Mouse (Mus musculus): Measurements from ENCODE around the gene Sync. TPM values are rescaled to one million over a fixed set of nuclear protein-coding genes. Genes with fewer than 3 reads are reported as not detected.

Sync gene
- polyA plus RNA-seq, 1 experiment from 2014 or later: 5.0 TPM

- Histone ChIP-seq H3K4me1 (0 out of 2 replicates have a peak, but pooled peaks cover 2% of the 10 kb centered on the region), H3K27me3 (no peaks in the 10 kb centered on the region), H3K36me3 (peaks cover 80% of the 10 kb centered on the region), H3K4me3 (no peak overlapping the region), H3K9me3 (no peaks in the 10 kb centered on the region), H3K27ac (no peak overlapping the region), H3K9ac (no peak overlapping the region), H3K4me2 (no peak overlapping the region)
- 85% methylated on average over 1 of the region's 1 CpGs for WGBS
- no peak for ATAC-seq (ENCODE audit: insufficient number of reproducible peaks, low FRiP score, low TSS enrichment, low read depth)
Measured at GRCm38 (mm10) chr4:129323491-129323890, 36.1 kb downstream of the Sync start.

DNA sequence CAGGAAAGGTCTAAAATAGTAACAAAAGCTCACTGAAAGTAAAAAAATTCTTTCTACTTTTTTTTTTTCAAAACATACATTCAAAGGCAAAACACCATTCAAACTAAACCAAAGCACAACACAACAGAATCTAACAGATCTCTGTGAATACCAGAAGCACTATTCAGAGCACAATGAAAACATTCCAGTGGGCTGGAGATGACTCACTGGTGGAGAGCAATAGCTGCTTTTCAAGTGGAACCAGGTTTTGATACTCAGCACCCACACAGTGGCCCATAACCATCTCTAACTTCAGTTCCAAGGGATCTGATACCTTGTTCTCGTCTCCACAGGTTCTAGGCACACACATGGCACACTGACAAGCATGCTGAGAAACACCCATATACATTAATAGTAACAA is 37.3 kb downstream of the Sync start:
- Histone ChIP-seq H3K9me3 (no peaks in the 10 kb centered on the region), H3K4me1 (0 out of 2 replicates have a peak, but pooled peaks cover 2% of the 10 kb centered on the region), H3K4me3 (no peak overlapping the region), H3K27me3 (no peaks in the 10 kb centered on the region), H3K9ac (no peak overlapping the region), H3K4me2 (no peak overlapping the region), H3K36me3 (peaks cover 82% of the 10 kb centered on the region), H3K27ac (no peak overlapping the region)
- no peak for ATAC-seq (ENCODE audit: insufficient number of reproducible peaks, low FRiP score, low TSS enrichment, low read depth)
- WGBS: 69% methylated on average over 1 of the region's 1 CpGs

GRCm38 (mm10) chr4:129326191-129326590 is 38.8 kb downstream of the Sync start:
- Histone ChIP-seq H3K9ac (no peak overlapping the region), H3K4me1 (peaks cover 8% of the 10 kb centered on the region; the same call in 1 of the 2 replicates), H3K4me3 (no peak overlapping the region), H3K27ac (no peak overlapping the region), H3K27me3 (no peaks in the 10 kb centered on the region), H3K36me3 (peaks cover 73% of the 10 kb centered on the region), H3K4me2 (no peak overlapping the region), H3K9me3 (no peaks in the 10 kb centered on the region)
- no peak for ATAC-seq (ENCODE audit: insufficient number of reproducible peaks, low FRiP score, low TSS enrichment, low read depth)
- WGBS: 63% methylated on average over 1 of the region's 1 CpGs

GRCm38 (mm10) chr4:129332846-129333245 is 45.4 kb downstream of the Sync start:
- H3K9ac ChIP-seq: no peak overlapping the region
- H3K27ac ChIP-seq: no peak overlapping the region
- peak overlapping the region; percentile 97 for H3K4me3 ChIP-seq
- peak overlapping the region; percentile 47 for H3K4me2 ChIP-seq
- H3K27me3 ChIP-seq: no peaks in the 10 kb centered on the region
- WGBS: 27% methylated on average over 1 of the region's 1 CpGs
- H3K36me3 ChIP-seq: peaks cover 28% of the 10 kb centered on the region
- no peak for ATAC-seq (ENCODE audit: insufficient number of reproducible peaks, low FRiP score, low TSS enrichment, low read depth)
- no peaks in the 10 kb centered on the region for H3K9me3 ChIP-seq
- peaks cover 36% of the 10 kb centered on the region for H3K4me1 ChIP-seq

DNA sequence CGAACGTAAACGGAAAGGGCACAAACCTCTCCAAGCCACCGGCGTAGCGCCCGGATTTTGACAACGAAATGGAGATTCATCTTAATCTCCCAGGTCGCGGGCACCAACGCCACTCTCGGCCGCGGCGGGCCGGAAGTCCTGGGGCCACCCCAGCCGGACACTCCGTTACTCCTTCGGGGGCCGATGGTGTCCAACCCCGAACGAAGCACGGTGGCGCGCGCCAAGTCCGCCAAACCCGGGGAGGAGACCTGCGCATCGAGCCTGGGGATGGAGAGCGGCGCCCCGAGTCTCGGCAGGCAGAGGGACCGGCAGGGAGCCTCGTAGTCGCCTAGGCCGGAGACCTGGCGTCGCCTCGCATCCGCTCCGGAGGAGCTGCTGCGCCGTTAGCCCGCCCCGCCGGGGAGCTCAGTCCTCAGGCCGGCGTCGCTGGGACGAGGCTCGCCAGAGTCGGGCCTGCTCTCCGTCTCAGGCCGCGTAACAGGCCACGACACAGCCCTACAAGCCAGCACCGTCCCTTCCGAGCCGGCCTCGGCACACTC is 47.3 kb downstream of the Sync start:
- peak overlapping the region; percentile 96 for H3K9ac ChIP-seq
- no peaks in the 10 kb centered on the region for H3K9me3 ChIP-seq
- peak overlapping the region; percentile 47 for H3K4me2 ChIP-seq
- H3K4me3 ChIP-seq: peak overlapping the region; percentile 97
- peaks cover 36% of the 10 kb centered on the region for H3K4me1 ChIP-seq
- H3K27ac ChIP-seq: peak overlapping the region; percentile 95
- under 1% methylated on average over 61 of the region's 62 CpGs for WGBS
- H3K27me3 ChIP-seq: no peaks in the 10 kb centered on the region
- ATAC-seq (ENCODE audit: insufficient number of reproducible peaks, low FRiP score, low TSS enrichment, low read depth): peak; percentile 1; the same call in 1 of the 2 replicates
- H3K36me3 ChIP-seq: peaks cover 11% of the 10 kb centered on the region; the same call in 1 of the 2 replicates

DNA sequence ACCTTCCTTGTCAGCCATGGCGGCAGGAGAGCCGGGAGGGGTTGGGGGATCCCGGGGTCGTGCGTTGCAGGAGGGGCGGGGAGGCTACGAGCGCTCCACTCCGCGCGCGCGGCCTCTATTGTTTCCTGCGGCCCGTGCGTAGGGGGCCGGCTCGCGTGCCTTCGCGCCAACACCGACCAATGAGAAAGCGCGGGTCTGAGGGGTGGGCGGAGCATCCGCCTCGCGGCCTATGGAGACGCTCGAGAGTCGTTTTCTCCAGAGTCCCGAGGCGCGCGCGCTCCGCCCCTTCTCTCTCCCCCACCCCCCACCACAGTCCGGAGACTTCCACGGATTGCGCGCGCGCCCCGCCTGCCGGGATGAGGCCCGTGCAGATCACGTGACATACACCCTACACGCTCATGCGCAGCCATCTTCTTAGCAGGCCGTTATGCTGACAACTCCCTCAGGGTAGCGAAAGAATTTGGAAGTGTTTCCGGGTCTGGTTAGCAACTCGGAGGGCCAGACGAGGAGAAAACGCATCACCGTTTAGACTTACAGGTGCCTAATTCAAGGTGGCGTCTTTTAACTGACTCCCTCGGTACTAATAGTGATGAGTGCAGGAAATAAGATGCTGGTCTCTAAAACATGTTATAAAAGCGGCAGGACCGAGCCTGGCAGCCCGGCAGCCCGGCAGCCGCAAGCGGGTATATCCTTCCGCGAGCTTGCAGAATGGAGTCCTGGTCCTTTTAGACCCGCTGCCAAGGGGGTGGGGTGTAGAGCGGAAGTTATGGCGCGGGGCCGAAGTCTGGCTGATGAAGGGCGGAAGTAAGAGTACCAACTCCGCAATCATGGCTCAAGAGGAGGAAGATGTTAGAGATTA is 48.0 kb downstream of the Sync start, which contains the start of the genes Rbbp4 and Zbtb8os:
Gene Rbbp4, minus strand, starts transcription at position 155 of the 859 bp plus-strand sequence.
Gene Zbtb8os, plus strand, starts transcription at position 480 of the 859 bp plus-strand sequence.
- Histone ChIP-seq H3K27ac (peak within 1 kb of the TSS; percentile 100), H3K4me3 (peak within 1 kb of the TSS; percentile 97), H3K9me3 (no peaks in the 10 kb centered on the region), H3K9ac (peak within 1 kb of the TSS; percentile 96), H3K27me3 (no peaks in the 10 kb centered on the region), H3K4me1 (peaks cover 36% of the 10 kb centered on the region), H3K36me3 (peaks cover 11% of the 10 kb centered on the region), H3K4me2 (peak within 1 kb of the TSS; percentile 70)
- under 1% methylated on average over 73 of the region's 73 CpGs for WGBS
- peak; percentile 99 for ATAC-seq (ENCODE audit: insufficient number of reproducible peaks, low FRiP score, low TSS enrichment, low read depth)

DNA sequence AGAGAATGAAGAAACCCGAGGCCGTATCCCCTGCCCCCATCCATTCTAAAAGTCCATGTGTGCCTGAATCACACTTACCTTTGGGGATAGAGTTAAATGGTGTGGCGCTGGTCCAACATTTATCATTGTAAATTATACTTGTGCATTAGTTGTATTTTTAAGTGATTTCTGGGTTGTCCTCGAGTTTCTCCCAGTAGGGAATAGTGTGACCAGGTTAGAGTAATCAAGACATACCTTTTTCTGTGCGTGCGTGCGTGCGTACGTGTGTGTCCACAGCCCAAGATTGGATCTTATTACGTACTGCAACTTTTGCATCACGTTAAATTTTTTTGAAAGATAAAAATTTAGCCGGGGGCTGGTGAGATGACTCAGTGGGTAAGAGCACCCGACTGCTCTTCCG is 48.9 kb downstream of the Sync start:
- peak overlapping the region; percentile 97 for H3K4me3 ChIP-seq
- H3K9ac ChIP-seq: peak overlapping the region; percentile 42
- peak overlapping the region; percentile 100 for H3K27ac ChIP-seq
- H3K4me2 ChIP-seq: peak overlapping the region; percentile 70
- peaks cover 28% of the 10 kb centered on the region for H3K4me1 ChIP-seq
- peaks cover 5% of the 10 kb centered on the region for H3K36me3 ChIP-seq
- H3K9me3 ChIP-seq: no peaks in the 10 kb centered on the region
- H3K27me3 ChIP-seq: no peaks in the 10 kb centered on the region
- WGBS: 44% methylated on average over 14 of the region's 14 CpGs
- no peak for ATAC-seq (ENCODE audit: insufficient number of reproducible peaks, low FRiP score, low TSS enrichment, low read depth)

DNA sequence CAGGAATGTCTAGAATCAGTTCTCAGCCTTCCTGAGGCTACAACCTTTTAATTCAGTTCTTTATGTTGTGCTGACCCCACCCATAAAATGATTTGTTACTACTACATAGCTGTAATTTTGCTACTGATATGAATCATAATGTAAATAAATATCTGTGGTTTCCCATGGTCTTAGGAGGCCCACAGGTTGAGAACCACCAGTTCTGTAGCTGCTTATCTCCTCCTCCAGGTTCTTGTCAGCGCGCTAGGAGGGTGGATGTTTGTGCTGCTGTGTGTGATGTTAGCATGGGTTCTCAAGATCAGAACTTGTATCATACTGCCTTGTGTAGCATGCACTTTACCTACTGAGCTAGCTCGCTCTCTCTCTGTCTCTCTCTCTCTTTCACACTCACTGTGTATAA is 52.3 kb downstream of the Sync start:
- ATAC-seq (ENCODE audit: insufficient number of reproducible peaks, low FRiP score, low TSS enrichment, low read depth): no peak
- 91% methylated on average over 3 of the region's 3 CpGs for WGBS
- Histone ChIP-seq H3K27me3 (no peaks in the 10 kb centered on the region), H3K36me3 (peaks cover 23% of the 10 kb centered on the region), H3K9me3 (no peaks in the 10 kb centered on the region), H3K4me2 (no peak overlapping the region), H3K4me3 (no peak overlapping the region), H3K4me1 (0 out of 2 replicates have a peak, but pooled peaks cover 4% of the 10 kb centered on the region), H3K27ac (no peak overlapping the region), H3K9ac (no peak overlapping the region)

DNA sequence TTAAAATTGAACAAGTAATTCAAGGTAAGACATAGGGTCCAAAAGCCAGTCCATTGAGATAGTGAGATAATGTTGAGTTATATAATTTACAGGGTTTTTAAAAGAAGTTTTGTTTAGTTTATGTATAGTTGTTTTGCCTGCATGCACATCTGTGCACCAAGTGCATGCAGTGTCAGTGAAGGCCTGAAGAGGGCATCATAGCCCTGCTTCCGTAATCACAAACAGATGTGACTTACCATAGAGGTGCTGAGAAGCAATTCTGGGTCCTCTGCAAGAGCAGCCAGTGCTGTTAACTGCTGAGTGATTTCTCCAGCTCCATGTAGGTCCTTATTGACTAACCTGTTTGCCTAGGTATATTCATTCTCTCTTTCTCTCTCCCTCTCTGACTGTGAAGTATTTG is 54.5 kb downstream of the Sync start:
- Histone ChIP-seq H3K27ac (no peak overlapping the region), H3K4me1 (no peaks in the 10 kb centered on the region), H3K9me3 (no peaks in the 10 kb centered on the region), H3K4me3 (no peak overlapping the region), H3K9ac (no peak overlapping the region), H3K4me2 (no peak overlapping the region), H3K27me3 (no peaks in the 10 kb centered on the region), H3K36me3 (peaks cover 37% of the 10 kb centered on the region)
- ATAC-seq (ENCODE audit: insufficient number of reproducible peaks, low FRiP score, low TSS enrichment, low read depth): no peak
- WGBS: 92% methylated on average over 1 of the region's 1 CpGs

GRCm38 (mm10) chr4:129342705-129343104 is 55.3 kb downstream of the Sync start:
- H3K4me1 ChIP-seq: no peaks in the 10 kb centered on the region
- H3K9ac ChIP-seq: no peak overlapping the region
- H3K27me3 ChIP-seq: no peaks in the 10 kb centered on the region
- no peak for ATAC-seq (ENCODE audit: insufficient number of reproducible peaks, low FRiP score, low TSS enrichment, low read depth)
- peaks cover 39% of the 10 kb centered on the region for H3K36me3 ChIP-seq
- H3K4me2 ChIP-seq: no peak overlapping the region
- WGBS: 67% methylated on average over 2 of the region's 2 CpGs
- H3K9me3 ChIP-seq: no peaks in the 10 kb centered on the region
- H3K4me3 ChIP-seq: no peak overlapping the region
- H3K27ac ChIP-seq: no peak overlapping the region

DNA sequence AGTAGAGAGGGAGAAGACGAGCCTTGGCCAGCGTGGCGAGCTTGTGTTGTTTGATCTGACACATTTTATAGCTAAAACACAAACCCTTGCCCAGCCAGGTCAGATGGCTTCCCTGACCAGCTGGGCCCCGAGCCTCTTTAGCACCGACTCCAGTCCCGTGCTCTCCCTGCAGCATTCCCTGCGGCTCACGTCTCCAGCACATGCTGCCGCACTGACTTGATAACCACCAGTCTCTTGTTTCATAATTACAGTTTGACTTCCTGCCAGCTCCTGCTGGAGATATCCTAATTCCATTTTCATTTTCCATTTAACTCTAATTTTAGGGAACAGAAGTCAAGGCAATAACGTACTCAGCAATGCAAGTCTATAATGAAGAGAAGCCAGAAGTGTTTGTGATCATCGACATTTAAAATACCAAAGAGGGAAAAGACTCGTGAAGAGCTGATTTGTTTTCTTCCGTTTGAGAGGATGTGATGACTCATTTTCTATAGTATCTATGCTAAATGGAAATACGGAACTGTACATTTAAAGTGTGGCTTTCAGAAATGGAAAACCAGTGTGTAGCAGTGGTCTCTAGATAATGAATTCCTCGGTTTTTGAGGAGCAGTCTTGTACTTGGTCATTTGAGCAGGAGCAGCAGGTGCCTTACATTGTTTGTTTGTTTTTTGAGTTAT is 59.2 kb downstream of the Sync start:
- no peaks in the 10 kb centered on the region for H3K27me3 ChIP-seq
- H3K36me3 ChIP-seq: peaks cover 49% of the 10 kb centered on the region
- H3K9me3 ChIP-seq: no peaks in the 10 kb centered on the region
- no peak overlapping the region for H3K9ac ChIP-seq
- no peak overlapping the region for H3K4me3 ChIP-seq
- no peaks in the 10 kb centered on the region for H3K4me1 ChIP-seq
- H3K4me2 ChIP-seq: no peak overlapping the region
- no peak overlapping the region for H3K27ac ChIP-seq
- 76% methylated on average over 15 of the region's 15 CpGs for WGBS
- no peak for ATAC-seq (ENCODE audit: insufficient number of reproducible peaks, low FRiP score, low TSS enrichment, low read depth)

GRCm38 (mm10) chr4:129350644-129351043 is 63.2 kb downstream of the Sync start:
- H3K4me3 ChIP-seq: no peak overlapping the region
- no peak overlapping the region for H3K4me2 ChIP-seq
- no peak for ATAC-seq (ENCODE audit: insufficient number of reproducible peaks, low FRiP score, low TSS enrichment, low read depth)
- no peaks in the 10 kb centered on the region for H3K4me1 ChIP-seq
- no peaks in the 10 kb centered on the region for H3K27me3 ChIP-seq
- no peak overlapping the region for H3K27ac ChIP-seq
- H3K36me3 ChIP-seq: peaks cover 46% of the 10 kb centered on the region
- no peak overlapping the region for H3K9ac ChIP-seq
- WGBS: 27% methylated on average over 1 of the region's 1 CpGs
- H3K9me3 ChIP-seq: no peaks in the 10 kb centered on the region
